Mouse (Mus musculus) embryonic facial prominence, embryonic 11.5 days (tissue): Measurements from ENCODE around the gene Spin2f. TPM values are rescaled to one million over a fixed set of nuclear protein-coding genes. Genes with fewer than 3 reads are reported as not detected.
"Not testable (repeated sequence)": the region's sequence is repeated elsewhere in the genome, so short reads cannot be mapped to it uniquely, and the experiment has no call there.

Source experiments
- ATAC-seq: fragments of 200-750 bp; cut with Nextera tagmentation; replicated peaks from 2 replicates; pipeline ENCODE4 v1.8.0; 2017; ENCODE audit warnings: low read depth; ENCODE audit not compliant: insufficient number of reproducible peaks, low FRiP score, low TSS enrichment
- DNase-seq: peaks from one replicate; pipeline ENCODE4 v3.0.0-alpha.2; 2015; ENCODE audit warnings: low spot score
- H3K27ac ChIP-seq: fragments of 300-500 bp; sonication (generic); replicated peaks from 2 replicates; pipeline ENCODE4 v1.5.1; 2014; ENCODE audit warnings: mild to moderate bottlenecking, low read depth, low read length, control low read depth
- H3K27me3 ChIP-seq: fragments of 300-500 bp; sonication (generic); 2 replicates; pipeline ENCODE4 v1.6.1; 2014; ENCODE audit warnings: mild to moderate bottlenecking, low read length, moderate library complexity, mixed read lengths; ENCODE audit not compliant: control insufficient read depth, insufficient read depth
- H3K36me3 ChIP-seq: fragments of 300-500 bp; sonication (generic); replicated peaks from 2 replicates; pipeline ENCODE4 v1.6.1; 2014; ENCODE audit warnings: low read depth, mild to moderate bottlenecking, low read length, moderate library complexity, mixed read lengths; ENCODE audit not compliant: control insufficient read depth, insufficient read depth
- H3K4me1 ChIP-seq: fragments of 300-500 bp; sonication (generic); 2 replicates; pipeline ENCODE4 v1.6.1; 2014; ENCODE audit warnings: low read length, mixed read lengths; ENCODE audit not compliant: control insufficient read depth, insufficient read depth
- H3K4me2 ChIP-seq: fragments of 300-500 bp; sonication (generic); 2 replicates; pipeline ENCODE4 v1.6.1; 2014; ENCODE audit warnings: low read depth, mild to moderate bottlenecking, control low read depth, low read length, moderate library complexity
- H3K4me3 ChIP-seq: fragments of 300-500 bp; sonication (generic); 2 replicates; pipeline ENCODE4 v1.5.1; 2014; ENCODE audit warnings: low read depth, low read length, control low read depth
- H3K9ac ChIP-seq: fragments of 300-500 bp; sonication (generic); replicated peaks from 2 replicates; pipeline ENCODE4 v1.6.1; 2014; ENCODE audit warnings: mild to moderate bottlenecking, control low read depth, low read length
- H3K9me3 ChIP-seq: fragments of 300-500 bp; sonication (generic); replicated peaks from 2 replicates; pipeline ENCODE4 v1.6.1; 2016; ENCODE audit warnings: mild to moderate bottlenecking, low read length, inconsistent platforms, mixed read lengths; ENCODE audit not compliant: control insufficient read depth
- WGBS: fragments of 180-500 bp; shearing (Covaris S2); extraction: QIAGEN DNeasy Blood & Tissue Kit; methylation state at CpG from one replicate; pipeline ENCODE4 v1.1.7; 2014; 5-methylcytosine and 5-hydroxymethylcytosine counted together
- polyA plus RNA-seq: library from polyadenylated mRNA; unstranded; fragments of >200 nt; fragmentation: Nextera tagmentation; extraction: Ambion mirVana; gene quantifications from 2 replicates; pipeline ENCODE4 v1.2.1, GENCODE M21; 2014

Spin2f gene
- not detected in 2 replicates for polyA plus RNA-seq

GRCm38 (mm10) chrX:31253594-31253993 lies at the start of gene Spin2f:
Spin2f (plus strand) TSS chrX:31253894.
- ATAC-seq, DNase-seq: not testable (repeated sequence)
- WGBS = 30% methylated on average over 1 of the region's 6 CpGs

GRCm38 (mm10) chrX:31212136-31212535 lies 41.6 kb upstream of the Spin2f start:
- not testable (repeated sequence) for H3K9me3 ChIP-seq, H3K4me1 ChIP-seq, H3K27me3 ChIP-seq, H3K36me3 ChIP-seq, H3K27ac ChIP-seq, ATAC-seq, H3K4me2 ChIP-seq, DNase-seq, H3K9ac ChIP-seq, H3K4me3 ChIP-seq
- WGBS = 85% methylated on average over 7 of the region's 7 CpGs

More at GRCm38 (mm10) chrX:31253594-31253993, at the start of gene Spin2f:
- not testable (repeated sequence) for H3K4me1 ChIP-seq, H3K9ac ChIP-seq, H3K27me3 ChIP-seq, H3K4me2 ChIP-seq, H3K4me3 ChIP-seq, H3K9me3 ChIP-seq, H3K27ac ChIP-seq, H3K36me3 ChIP-seq

- H3K4me1 ChIP-seq, H3K27ac ChIP-seq, H3K27me3 ChIP-seq, DNase-seq, H3K36me3 ChIP-seq, H3K4me3 ChIP-seq, H3K9me3 ChIP-seq, H3K4me2 ChIP-seq, ATAC-seq, H3K9ac ChIP-seq: not testable (repeated sequence)
- 86% methylated on average over 9 of the region's 9 CpGs for WGBS
These were observed 30.2 kb upstream of the Spin2f start for GRCm38 (mm10) chrX:31223536-31223935.

GRCm38 (mm10) chrX:31235088-31235487 lies 18.6 kb upstream of the Spin2f start:
- not testable (repeated sequence) for H3K9me3 ChIP-seq, H3K36me3 ChIP-seq, H3K9ac ChIP-seq, DNase-seq, ATAC-seq, H3K4me1 ChIP-seq, H3K27ac ChIP-seq, H3K27me3 ChIP-seq, H3K4me2 ChIP-seq, H3K4me3 ChIP-seq
- 67% methylated on average over 4 of the region's 4 CpGs for WGBS

GRCm38 (mm10) chrX:31241754-31242153 lies 11.9 kb upstream of the Spin2f start:
- WGBS = 88% methylated on average over 3 of the region's 3 CpGs
- not testable (repeated sequence) for ATAC-seq

More at GRCm38 (mm10) chrX:31241754-31242153, 11.9 kb upstream of the Spin2f start:
- H3K36me3 ChIP-seq, DNase-seq, H3K27ac ChIP-seq, H3K27me3 ChIP-seq, H3K9me3 ChIP-seq, H3K4me1 ChIP-seq, H3K9ac ChIP-seq, H3K4me3 ChIP-seq, H3K4me2 ChIP-seq: not testable (repeated sequence)

Other genes starting within 250 kb of the Spin2f start
- gene Btbd35f29, start 136.2 kb upstream of the Spin2f start, polyA plus RNA-seq = not detected in 2 replicates
- not detected in 2 replicates for gene Btbd35f26, start 82.6 kb downstream of the Spin2f start, polyA plus RNA-seq
- not detected in 2 replicates for gene Btbd35f19, start 130.0 kb downstream of the Spin2f start, polyA plus RNA-seq